ENCODE assay signal across 9 mouse cellular contexts in genomic region chr11:95988533-95988932, GRCm38 (mm10). TPM values are rescaled to one million over a fixed set of nuclear protein-coding genes. Genes with fewer than 3 reads are reported as not detected.
A peak's percentile ranks its signal among the peaks of the same experiment; 100 is the strongest.
DNase-seq lines count a peak whose midpoint lies in the region; ATAC-seq lines count a peak whose summit lies in the region.
"Had no signal": no experiment of that assay in that cellular context is flagged by ENCODE, and none has a peak within 500 bp of the region (broad histone marks: within the 10 kb centered on the region; RNA-seq: fewer than 3 reads in every experiment).

No protein-coding gene starts in this region.

- DNase-seq in right cerebral cortex, postnatal 4 days: peak; percentile 65
- no peak for DNase-seq in right cerebral cortex, postnatal 36 days (ENCODE audit: low spot score in 2 of 2)
- peak; percentile 94 for DNase-seq in heart, postnatal 4 days
- no peak for DNase-seq in limb, embryonic 11.5 days (ENCODE audit: low spot score)
- no peak for DNase-seq in thymus, adult 18-20 months
- no peak for DNase-seq in cerebellum, adult 9-10 months

- H3K36me3 ChIP-seq in forebrain, embryonic 13.5 days (ENCODE audit: poor library complexity, severe bottlenecking): peaks cover 5% of the 10 kb centered on the region; the same call in 1 of the 2 replicates
- H3K36me3 ChIP-seq in limb, embryonic 11.5 days (ENCODE audit: control insufficient read depth, insufficient read depth, low read length): peaks cover 2% of the 10 kb centered on the region; the same call in 1 of the 2 replicates
- H3K36me3 ChIP-seq in midbrain, embryonic 13.5 days: no peaks in the 10 kb centered on the region

- H3K27ac ChIP-seq in forebrain, embryonic 13.5 days: peak overlapping the region; percentile 73
- H3K27ac ChIP-seq in limb, embryonic 11.5 days (replicated peaks; ENCODE audit: low read depth, low read length): 0 out of 2 replicates have a peak overlapping the region, but pooled peaks have one; percentile 21
- H3K27ac ChIP-seq in midbrain, embryonic 13.5 days: 0 out of 2 replicates have a peak overlapping the region, but pooled peaks have one; percentile 44

- H3K4me3 ChIP-seq in forebrain, embryonic 13.5 days: peak overlapping the region; percentile 3; the same call in 1 of the 2 replicates
- no peak overlapping the region for H3K4me3 ChIP-seq in limb, embryonic 11.5 days (ENCODE audit: low read depth, low read length)
- no peak overlapping the region for H3K4me3 ChIP-seq in midbrain, embryonic 13.5 days (replicated peaks)

- peak overlapping the region; percentile 34; the same call in 1 of the 2 replicates for H3K9ac ChIP-seq in forebrain, embryonic 13.5 days
- peak overlapping the region; percentile 12; the same call in 1 of the 2 replicates for H3K9ac ChIP-seq in limb, embryonic 11.5 days (ENCODE audit: low read length)
- no peak overlapping the region; the same call in 1 of the 2 replicates for H3K9ac ChIP-seq in midbrain, embryonic 13.5 days (replicated peaks)

- H3K4me2 ChIP-seq in forebrain, embryonic 13.5 days: peak overlapping the region; percentile 85
- H3K4me2 ChIP-seq in limb, embryonic 11.5 days (ENCODE audit: low read depth, severe bottlenecking): no peak overlapping the region
- no peak overlapping the region; the same call in 1 of the 2 replicates for H3K4me2 ChIP-seq in midbrain, embryonic 13.5 days (replicated peaks)

- H3K27me3 ChIP-seq in forebrain, embryonic 13.5 days: no peaks in the 10 kb centered on the region
- no peaks in the 10 kb centered on the region for H3K27me3 ChIP-seq in limb, embryonic 11.5 days (ENCODE audit: control insufficient read depth, insufficient read depth, low read length)
- no peaks in the 10 kb centered on the region for H3K27me3 ChIP-seq in midbrain, embryonic 13.5 days

- ATAC-seq in forebrain, embryonic 13.5 days: peak; percentile 53
- no peak for ATAC-seq in limb, embryonic 11.5 days (ENCODE audit: insufficient number of reproducible peaks, low FRiP score, low TSS enrichment, low read depth)
- ATAC-seq in midbrain, embryonic 13.5 days: peak; percentile 18; the same call in 1 of the 2 replicates

- peaks cover 69% of the 10 kb centered on the region for H3K4me1 ChIP-seq in forebrain, embryonic 13.5 days
- peaks cover 60% of the 10 kb centered on the region for H3K4me1 ChIP-seq in limb, embryonic 11.5 days (ENCODE audit: control insufficient read depth, insufficient read depth, low read length)
- H3K4me1 ChIP-seq in midbrain, embryonic 13.5 days (replicated peaks): peaks cover 55% of the 10 kb centered on the region

- 29% methylated on average over 9 of the region's 9 CpGs for WGBS in forebrain, embryonic 13.5 days
- WGBS in limb, embryonic 11.5 days: 87% methylated on average over 9 of the region's 9 CpGs
- 59% methylated on average over 9 of the region's 9 CpGs for WGBS in midbrain, embryonic 13.5 days

- H3K9me3 ChIP-seq in forebrain, embryonic 13.5 days (replicated peaks): no peaks in the 10 kb centered on the region
- H3K9me3 ChIP-seq in limb, embryonic 11.5 days (ENCODE audit: control insufficient read depth, low read length): no peaks in the 10 kb centered on the region
- no peaks in the 10 kb centered on the region for H3K9me3 ChIP-seq in midbrain, embryonic 13.5 days

RNA-seq across cellular contexts. Expression of gene Igf2bp1, which starts 17.2 kb away (rescaled TPM):
- 53.4 and 58.0 TPM in 2 replicates for polyA plus RNA-seq in forebrain, embryonic 13.5 days (2015; fragmentation: Nextera tagmentation; extraction: Ambion mirVana)
- 10 to 100 TPM in 1 of 2 experiments, 1 to 10 TPM in 1; 6.3 to 10.6 TPM for total RNA-seq in heart, postnatal 4 days (2021)
- polyA plus RNA-seq in limb, embryonic 11.5 days (2014; fragmentation: Nextera tagmentation; extraction: Ambion mirVana): 106 and 116 TPM in 2 replicates
- polyA plus RNA-seq in midbrain, embryonic 13.5 days (2015; fragmentation: Nextera tagmentation; extraction: Ambion mirVana): 40.2 and 40.6 TPM in 2 replicates
- total RNA-seq: gastrocnemius, postnatal 36 days had no signal

RNA-seq across cellular contexts. Expression of gene Gip, which starts 35.8 kb away (rescaled TPM):
- polyA plus RNA-seq in forebrain, embryonic 13.5 days (2015; fragmentation: Nextera tagmentation; extraction: Ambion mirVana): not detected in 2 replicates
- not detected for total RNA-seq in heart, postnatal 4 days (2021)
- polyA plus RNA-seq in limb, embryonic 11.5 days (2014; fragmentation: Nextera tagmentation; extraction: Ambion mirVana): not detected in 2 replicates
- not detected in 2 replicates for polyA plus RNA-seq in midbrain, embryonic 13.5 days (2015; fragmentation: Nextera tagmentation; extraction: Ambion mirVana)
- total RNA-seq: gastrocnemius, postnatal 36 days had no signal

RNA-seq across cellular contexts. Expression of gene Snf8, which starts 46.2 kb away (rescaled TPM):
- polyA plus RNA-seq in forebrain, embryonic 13.5 days (2015; fragmentation: Nextera tagmentation; extraction: Ambion mirVana): 129 and 132 TPM in 2 replicates
- 10 to 100 TPM; 60.9 to 62.7 TPM for total RNA-seq in heart, postnatal 4 days (2021)
- 38.3 and 39.1 TPM in 2 replicates for polyA plus RNA-seq in limb, embryonic 11.5 days (2014; fragmentation: Nextera tagmentation; extraction: Ambion mirVana)
- polyA plus RNA-seq in midbrain, embryonic 13.5 days (2015; fragmentation: Nextera tagmentation; extraction: Ambion mirVana): 133 and 142 TPM in 2 replicates

Comparison
In these comparisons a context has a peak if more than half of its experiments do, and no peak if none do; other contexts are left out.
1. DNase-seq: peak in right cerebral cortex, postnatal 4 days (single experiment) and heart, postnatal 4 days (single experiment); none in right cerebral cortex, postnatal 36 days (0 of 2), limb, embryonic 11.5 days (single experiment), thymus, adult 18-20 months (0 of 2) and cerebellum, adult 9-10 months (single experiment).
2. H3K27ac ChIP-seq: peak in every context shown above with its lines; median percentile 73 in forebrain, embryonic 13.5 days; 44 in midbrain, embryonic 13.5 days; 21 in limb, embryonic 11.5 days.